Mouse (Mus musculus): ENCODE results near the gene Dnajc5. TPM values are rescaled to one million over a fixed set of nuclear protein-coding genes. Genes with fewer than 3 reads are reported as not detected.
A peak's percentile ranks its signal among the peaks of the same experiment; 100 is the strongest.

Gene Dnajc5
- polyA plus RNA-seq, 1 experiment from 2014 or later, result 137 TPM

DNA sequence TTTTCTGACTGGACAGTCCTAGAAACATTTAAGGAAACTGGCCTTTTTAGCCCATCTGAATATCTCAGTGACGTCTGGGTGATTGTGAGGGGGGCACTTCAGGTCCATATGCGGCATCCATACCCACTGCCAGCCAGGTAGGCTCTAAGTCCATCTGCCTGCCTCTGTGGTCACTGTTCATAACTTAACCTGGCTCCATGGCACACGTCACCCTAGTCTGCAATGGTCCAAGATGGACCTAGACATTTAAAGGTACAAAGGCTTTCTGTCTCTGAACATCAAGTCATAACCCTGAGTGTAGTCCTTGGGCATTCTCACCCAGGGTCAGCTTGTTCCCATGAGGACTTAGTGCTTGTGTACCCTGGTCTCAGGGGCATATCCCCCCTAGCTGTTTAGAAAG is 47.1 kb downstream of the Dnajc5 start:
- 86% methylated on average over 3 of the region's 3 CpGs for WGBS
- Histone ChIP-seq H3K4me2 (replicated peaks) (no peak overlapping the region), H3K4me1 (no peaks in the 10 kb centered on the region), H3K4me3 (no peak overlapping the region), H3K9ac (replicated peaks) (no peak overlapping the region), H3K36me3 (0 out of 2 replicates have a peak, but pooled peaks cover 4% of the 10 kb centered on the region), H3K27ac (replicated peaks) (no peak overlapping the region), H3K27me3 (no peaks in the 10 kb centered on the region), H3K9me3 (no peaks in the 10 kb centered on the region)
- ATAC-seq (ENCODE audit: low FRiP score, low read depth), result no peak

DNA sequence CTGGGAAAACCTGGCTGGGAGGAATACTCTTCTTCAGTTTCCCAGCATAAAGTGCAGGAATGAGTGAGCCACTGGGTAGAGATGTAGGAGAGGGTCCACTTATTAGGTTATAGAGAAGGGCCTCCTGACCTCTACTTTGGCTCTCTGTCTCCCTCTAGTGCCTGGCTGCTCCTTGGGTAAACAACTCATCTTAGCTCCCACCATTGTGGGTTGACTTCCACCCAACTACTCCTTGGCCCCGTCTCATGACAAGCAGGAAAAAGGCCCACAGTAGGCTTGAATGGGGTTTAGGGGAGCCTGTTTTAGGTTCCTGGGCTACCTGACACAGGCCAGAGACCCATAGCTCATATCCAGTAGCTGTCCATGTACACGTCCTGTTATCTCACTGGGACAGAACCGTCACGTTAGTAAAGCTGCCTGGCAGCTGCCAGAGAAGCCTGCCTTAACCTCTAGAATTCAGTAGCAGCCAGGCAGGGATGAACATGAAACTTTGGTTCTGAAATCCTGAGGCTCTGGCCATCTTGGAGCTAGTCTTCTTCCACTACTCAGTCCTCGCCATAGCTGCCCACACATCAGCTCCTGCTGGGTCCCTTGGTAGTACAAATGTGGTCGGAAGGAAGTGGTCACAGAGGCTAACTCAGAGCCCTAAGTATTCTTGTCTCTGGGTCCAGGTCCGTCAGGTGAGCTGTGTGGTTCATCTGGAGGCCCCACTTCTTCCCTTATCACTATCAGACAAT is 48.2 kb downstream of the Dnajc5 start:
- H3K4me3 ChIP-seq, result no peak overlapping the region
- no peaks in the 10 kb centered on the region for H3K27me3 ChIP-seq
- H3K9me3 ChIP-seq, result no peaks in the 10 kb centered on the region
- no peaks in the 10 kb centered on the region for H3K4me1 ChIP-seq
- no peak for ATAC-seq (ENCODE audit: low FRiP score, low read depth)
- no peak overlapping the region for H3K9ac ChIP-seq (replicated peaks)
- WGBS, result 80% methylated on average over 7 of the region's 7 CpGs
- H3K4me2 ChIP-seq (replicated peaks), result no peak overlapping the region
- peaks cover 10% of the 10 kb centered on the region for H3K36me3 ChIP-seq
- no peak overlapping the region for H3K27ac ChIP-seq (replicated peaks)

DNA sequence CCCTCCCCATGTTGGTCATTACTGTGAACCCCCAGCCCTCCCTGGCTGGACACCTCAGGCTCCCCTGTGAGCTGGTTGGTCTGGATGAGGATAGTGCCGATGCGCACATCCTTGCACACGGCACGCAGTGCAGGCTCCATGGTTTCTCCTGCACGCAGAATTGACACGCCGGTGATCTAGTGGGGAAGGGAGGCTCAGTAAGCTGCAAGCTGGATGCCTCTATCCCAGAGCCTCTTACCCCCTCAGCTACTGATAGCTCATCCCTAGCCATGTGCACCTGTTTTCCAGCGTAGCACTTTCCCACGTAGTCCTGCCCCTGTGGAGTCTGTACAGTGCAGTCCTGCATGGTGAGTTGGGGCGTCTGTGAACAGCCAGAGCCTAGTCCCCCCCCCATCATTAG is 49.6 kb downstream of the Dnajc5 start:
- H3K36me3 ChIP-seq, result peaks cover 18% of the 10 kb centered on the region

GRCm38 (mm10) chr2:181570375-181570774 is 50.1 kb downstream of the Dnajc5 start:
- Histone ChIP-seq H3K9me3 (no peaks in the 10 kb centered on the region), H3K4me2 (replicated peaks) (no peak overlapping the region), H3K36me3 (peaks cover 18% of the 10 kb centered on the region), H3K9ac (replicated peaks) (no peak overlapping the region), H3K4me1 (no peaks in the 10 kb centered on the region), H3K27me3 (no peaks in the 10 kb centered on the region), H3K27ac (replicated peaks) (no peak overlapping the region), H3K4me3 (no peak overlapping the region)
- no peak for ATAC-seq (ENCODE audit: low FRiP score, low read depth)
- 88% methylated on average over 8 of the region's 8 CpGs for WGBS

More for the DNA sequence above, 49.6 kb downstream of the Dnajc5 start:
- no peak overlapping the region for H3K27ac ChIP-seq (replicated peaks)
- H3K4me3 ChIP-seq, result no peak overlapping the region
- no peaks in the 10 kb centered on the region for H3K4me1 ChIP-seq
- 89% methylated on average over 10 of the region's 10 CpGs for WGBS
- H3K27me3 ChIP-seq, result no peaks in the 10 kb centered on the region
- no peak overlapping the region for H3K9ac ChIP-seq (replicated peaks)
- no peak for ATAC-seq (ENCODE audit: low FRiP score, low read depth)
- H3K9me3 ChIP-seq, result no peaks in the 10 kb centered on the region
- H3K4me2 ChIP-seq (replicated peaks), result no peak overlapping the region

GRCm38 (mm10) chr2:181570921-181571595 is 50.8 kb downstream of the Dnajc5 start:
- Histone ChIP-seq H3K36me3 (peaks cover 18% of the 10 kb centered on the region), H3K9ac (replicated peaks) (0 out of 2 replicates have a peak overlapping the region, but pooled peaks have one; percentile 15), H3K4me1 (no peaks in the 10 kb centered on the region), H3K9me3 (no peaks in the 10 kb centered on the region), H3K4me3 (no peak overlapping the region), H3K27ac (replicated peaks) (no peak overlapping the region), H3K27me3 (no peaks in the 10 kb centered on the region), H3K4me2 (replicated peaks) (no peak overlapping the region)
- ATAC-seq (ENCODE audit: low FRiP score, low read depth), result no peak
- 71% methylated on average over 6 of the region's 6 CpGs for WGBS

GRCm38 (mm10) chr2:181571941-181572670 is 51.8 kb downstream of the Dnajc5 start:
- Histone ChIP-seq H3K4me1 (no peaks in the 10 kb centered on the region), H3K27me3 (no peaks in the 10 kb centered on the region), H3K4me2 (replicated peaks) (no peak overlapping the region), H3K36me3 (peaks cover 18% of the 10 kb centered on the region), H3K9me3 (no peaks in the 10 kb centered on the region), H3K27ac (replicated peaks) (no peak overlapping the region), H3K4me3 (no peak overlapping the region), H3K9ac (replicated peaks) (no peak overlapping the region)
- WGBS, result 90% methylated on average over 11 of the region's 11 CpGs
- no peak for ATAC-seq (ENCODE audit: low FRiP score, low read depth)

DNA sequence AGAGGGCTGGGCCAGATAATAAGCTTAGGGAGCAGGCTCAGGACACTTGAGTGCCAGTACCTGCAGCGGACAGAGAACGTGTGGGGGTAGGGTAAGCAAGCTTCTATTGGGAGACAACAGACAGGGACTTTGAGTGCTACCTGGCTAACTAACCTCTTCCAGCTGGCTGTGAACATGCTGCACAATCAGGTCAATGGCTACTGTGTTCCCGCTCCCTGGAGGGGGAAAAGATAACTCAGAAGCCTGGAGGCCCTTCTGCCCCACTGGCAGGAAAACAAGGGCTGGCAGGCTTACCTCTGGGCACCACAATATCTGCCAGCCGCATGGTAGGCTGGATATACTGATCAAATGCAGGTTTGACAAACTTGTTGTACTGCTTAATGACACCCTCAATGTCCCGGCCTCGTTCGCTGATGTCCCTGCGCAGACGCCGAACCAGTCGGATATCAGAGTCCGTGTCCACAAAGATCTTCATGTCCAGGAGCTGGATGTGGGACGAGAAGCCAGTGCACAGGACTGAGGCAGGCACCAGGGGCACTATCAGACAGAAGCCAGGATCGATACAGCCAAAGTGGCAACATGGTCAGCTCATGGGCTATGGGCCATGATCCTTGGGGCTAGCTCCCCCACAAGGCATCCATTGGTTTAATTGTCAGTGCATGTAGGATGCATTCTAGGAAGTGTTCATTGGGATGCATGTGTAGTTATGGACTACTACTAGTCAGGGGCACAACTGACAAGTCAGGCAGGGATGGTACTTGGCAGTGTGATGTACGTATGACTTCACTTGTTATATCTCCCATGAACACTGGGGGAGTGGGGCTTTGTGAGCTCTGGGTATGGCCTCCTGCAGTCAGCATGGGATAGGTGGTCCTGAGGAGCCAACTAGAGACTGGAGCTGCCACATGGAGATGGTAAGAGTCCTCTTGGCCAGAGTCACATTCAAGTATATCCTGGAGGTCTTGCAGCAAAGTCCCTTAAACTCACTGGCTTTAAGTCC is 52.9 kb downstream of the Dnajc5 start:
- Histone ChIP-seq H3K4me2 (replicated peaks) (no peak overlapping the region), H3K27ac (replicated peaks) (no peak overlapping the region), H3K27me3 (no peaks in the 10 kb centered on the region), H3K9ac (replicated peaks) (no peak overlapping the region), H3K9me3 (no peaks in the 10 kb centered on the region), H3K4me1 (no peaks in the 10 kb centered on the region), H3K36me3 (peaks cover 18% of the 10 kb centered on the region), H3K4me3 (no peak overlapping the region)
- WGBS, result 92% methylated on average over 15 of the region's 15 CpGs
- no peak for ATAC-seq (ENCODE audit: low FRiP score, low read depth)

GRCm38 (mm10) chr2:181573961-181574360 is 53.7 kb downstream of the Dnajc5 start:
- H3K27me3 ChIP-seq, result no peaks in the 10 kb centered on the region
- ATAC-seq (ENCODE audit: low FRiP score, low read depth), result no peak
- no peak overlapping the region for H3K4me3 ChIP-seq
- 90% methylated on average over 9 of the region's 9 CpGs for WGBS
- no peak overlapping the region for H3K4me2 ChIP-seq (replicated peaks)
- H3K4me1 ChIP-seq, result 0 out of 2 replicates have a peak, but pooled peaks cover 4% of the 10 kb centered on the region
- no peaks in the 10 kb centered on the region for H3K9me3 ChIP-seq
- H3K27ac ChIP-seq (replicated peaks), result no peak overlapping the region
- peaks cover 18% of the 10 kb centered on the region for H3K36me3 ChIP-seq
- H3K9ac ChIP-seq (replicated peaks), result no peak overlapping the region

- no peaks in the 10 kb centered on the region for H3K9me3 ChIP-seq
- no peak overlapping the region for H3K4me2 ChIP-seq (replicated peaks)
- no peak for ATAC-seq (ENCODE audit: low FRiP score, low read depth)
- H3K36me3 ChIP-seq, result peaks cover 18% of the 10 kb centered on the region
- no peak overlapping the region for H3K27ac ChIP-seq (replicated peaks)
- no peak overlapping the region for H3K9ac ChIP-seq (replicated peaks)
- H3K4me3 ChIP-seq, result no peak overlapping the region
- H3K4me1 ChIP-seq, result peaks cover 7% of the 10 kb centered on the region; the same call in 1 of the 2 replicates
- H3K27me3 ChIP-seq, result no peaks in the 10 kb centered on the region
- 92% methylated on average over 7 of the region's 7 CpGs for WGBS
These were observed 54.7 kb downstream of the Dnajc5 start for GRCm38 (mm10) chr2:181574921-181575545.

DNA sequence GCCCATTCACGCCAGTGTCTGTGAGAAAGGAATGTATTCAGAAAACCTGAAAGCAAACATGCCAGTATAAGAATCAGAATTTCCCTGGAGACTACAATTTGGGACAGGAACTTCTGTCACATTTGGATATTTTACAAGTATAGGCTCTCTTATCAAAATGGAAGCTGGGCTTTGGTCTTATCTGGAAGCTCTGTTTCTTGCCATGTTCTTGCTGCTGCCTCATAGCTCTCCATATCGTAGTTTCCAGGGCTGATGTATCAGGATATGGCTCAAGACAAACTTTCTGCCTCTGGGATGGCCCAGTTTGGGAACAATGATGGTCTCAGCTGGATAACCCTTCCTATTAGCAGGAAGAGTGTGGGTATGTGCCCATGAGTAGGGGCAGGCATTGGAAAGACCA is 56.3 kb downstream of the Dnajc5 start:
- H3K4me1 ChIP-seq, result peaks cover 16% of the 10 kb centered on the region
- no peak overlapping the region for H3K4me2 ChIP-seq (replicated peaks)
- no peak overlapping the region for H3K9ac ChIP-seq (replicated peaks)
- H3K9me3 ChIP-seq, result no peaks in the 10 kb centered on the region
- no peak overlapping the region for H3K4me3 ChIP-seq
- 93% methylated on average over 2 of the region's 2 CpGs for WGBS
- peaks cover 18% of the 10 kb centered on the region for H3K36me3 ChIP-seq
- no peak overlapping the region for H3K27ac ChIP-seq (replicated peaks)
- no peaks in the 10 kb centered on the region for H3K27me3 ChIP-seq
- no peak for ATAC-seq (ENCODE audit: low FRiP score, low read depth)

- Histone ChIP-seq H3K4me3 (no peak overlapping the region), H3K36me3 (peaks cover 16% of the 10 kb centered on the region), H3K4me2 (replicated peaks) (no peak overlapping the region), H3K4me1 (peaks cover 16% of the 10 kb centered on the region), H3K9me3 (no peaks in the 10 kb centered on the region), H3K27ac (replicated peaks) (no peak overlapping the region), H3K27me3 (no peaks in the 10 kb centered on the region), H3K9ac (replicated peaks) (no peak overlapping the region)
- WGBS, result 77% methylated on average over 2 of the region's 2 CpGs
- ATAC-seq (ENCODE audit: low FRiP score, low read depth), result no peak
These were observed 56.8 kb downstream of the Dnajc5 start for GRCm38 (mm10) chr2:181577126-181577525.
